Mouse (Mus musculus) heart, adult 11 months (tissue): ENCODE measurements around the gene Fthl17e.
"Not testable (repeated sequence)": the region's sequence is repeated elsewhere in the genome, so short reads cannot be mapped to it uniquely, and the experiment has no call there.

Experiments
- DNase-seq: peaks from one replicate; pipeline ENCODE4 v3.0.0; 2022

Fthl17e gene

DNA sequence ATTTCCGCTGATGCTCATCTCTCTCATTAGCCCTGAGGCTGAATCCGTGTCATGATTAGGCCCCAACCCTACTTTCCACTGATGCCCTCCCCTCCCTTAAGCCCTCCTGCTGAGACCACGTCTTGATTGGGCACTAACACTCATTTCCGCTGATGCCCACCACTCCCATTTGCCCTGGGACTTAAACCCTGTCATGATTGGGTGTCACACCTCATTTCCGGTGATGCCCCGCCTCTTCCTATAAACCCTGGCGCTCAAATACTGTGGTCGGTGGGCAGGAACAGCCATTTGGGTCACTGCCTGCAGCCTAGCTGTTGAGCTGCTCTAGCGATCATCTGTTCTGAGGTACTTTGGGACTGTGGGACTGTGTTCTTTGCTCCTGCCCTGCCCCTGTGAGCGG lies at the start of gene Fthl17e:
TSS of gene Fthl17e (plus strand) at position 301 of the 400 bp plus-strand sequence.
- DNase-seq = not testable (repeated sequence)

DNA sequence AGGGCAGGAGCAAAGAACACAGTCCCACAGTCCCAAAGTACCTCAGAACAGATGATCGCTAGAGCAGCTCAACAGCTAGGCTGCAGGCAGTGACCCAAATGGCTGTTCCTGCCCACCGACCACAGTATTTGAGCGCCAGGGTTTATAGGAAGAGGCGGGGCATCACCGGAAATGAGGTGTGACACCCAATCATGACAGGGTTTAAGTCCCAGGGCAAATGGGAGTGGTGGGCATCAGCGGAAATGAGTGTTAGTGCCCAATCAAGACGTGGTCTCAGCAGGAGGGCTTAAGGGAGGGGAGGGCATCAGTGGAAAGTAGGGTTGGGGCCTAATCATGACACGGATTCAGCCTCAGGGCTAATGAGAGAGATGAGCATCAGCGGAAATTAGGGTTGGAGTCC lies 46.6 kb upstream of the Fthl17e start, which contains the start of gene Fthl17d:
TSS of gene Fthl17d (minus strand) at position 101 of the 400 bp plus-strand sequence.
- not testable (repeated sequence) for DNase-seq

GRCm38 (mm10) chrX:9016079-9016478 lies 17.2 kb upstream of the Fthl17e start:
- DNase-seq = no peak

DNA sequence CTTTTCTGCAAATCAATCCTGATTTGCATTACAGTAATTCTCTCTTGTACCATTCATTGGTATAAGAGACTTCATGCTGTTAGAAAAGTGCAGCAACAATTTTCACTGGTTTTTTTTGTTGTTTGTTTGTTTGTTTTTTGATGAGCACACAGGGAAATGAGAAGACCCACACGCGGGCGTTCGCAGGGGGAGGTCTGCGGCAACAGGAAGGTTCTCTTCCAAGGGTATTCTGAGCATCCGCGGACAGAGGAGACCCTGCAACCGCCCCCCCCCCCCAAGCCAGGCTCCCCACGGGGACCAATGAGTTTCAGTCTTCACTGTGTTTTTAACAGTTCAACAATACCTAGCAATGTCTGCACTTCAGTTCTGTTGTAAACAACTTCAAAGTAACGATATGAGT lies 13.8 kb upstream of the Fthl17e start:
- no peak for DNase-seq

DNA sequence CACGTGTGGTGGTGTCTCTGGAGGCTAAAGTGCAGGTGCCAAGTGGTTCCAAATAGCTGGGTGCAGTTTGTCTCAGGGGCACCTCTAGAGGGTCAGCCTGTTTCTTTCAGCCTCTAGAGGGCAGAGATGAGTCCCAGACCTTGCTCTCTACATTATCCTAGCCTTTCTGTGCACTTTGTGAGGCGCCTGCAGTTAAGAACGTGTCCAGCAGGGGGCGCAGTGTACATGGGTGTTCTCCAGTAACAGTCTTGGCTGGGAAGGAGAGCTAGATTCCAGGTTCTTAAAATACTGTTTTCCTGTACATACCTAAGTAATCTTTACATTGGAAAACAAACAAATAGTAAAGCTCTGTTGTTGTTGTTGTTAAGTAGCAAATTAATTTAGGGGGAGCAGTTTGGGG lies 8.3 kb downstream of the Fthl17e start:
- peak; percentile 78 for DNase-seq

DNA sequence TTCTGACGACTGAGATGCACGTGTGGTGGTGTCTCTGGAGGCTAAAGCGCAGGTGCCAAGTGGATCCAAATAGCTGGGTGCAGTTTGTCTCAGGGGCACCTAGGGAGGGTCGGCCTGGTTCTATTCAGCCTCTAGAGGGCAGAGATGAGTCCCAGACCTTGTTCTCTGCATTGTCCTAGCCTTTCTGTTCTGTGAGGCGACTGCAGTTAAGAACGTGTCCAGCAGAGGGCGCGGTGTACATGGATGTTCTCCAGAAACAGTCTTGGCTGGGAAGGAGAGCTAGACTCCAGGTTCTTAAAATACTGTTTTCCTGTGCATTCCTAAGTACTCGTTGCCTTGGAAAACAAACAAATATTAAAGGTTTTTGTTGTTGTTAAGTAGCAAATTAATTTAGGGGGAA lies 27.7 kb downstream of the Fthl17e start:
- peak; percentile 90 for DNase-seq

GRCm38 (mm10) chrX:9062101-9062500 lies 28.8 kb downstream of the Fthl17e start:
- DNase-seq = peak; percentile 34

DNA sequence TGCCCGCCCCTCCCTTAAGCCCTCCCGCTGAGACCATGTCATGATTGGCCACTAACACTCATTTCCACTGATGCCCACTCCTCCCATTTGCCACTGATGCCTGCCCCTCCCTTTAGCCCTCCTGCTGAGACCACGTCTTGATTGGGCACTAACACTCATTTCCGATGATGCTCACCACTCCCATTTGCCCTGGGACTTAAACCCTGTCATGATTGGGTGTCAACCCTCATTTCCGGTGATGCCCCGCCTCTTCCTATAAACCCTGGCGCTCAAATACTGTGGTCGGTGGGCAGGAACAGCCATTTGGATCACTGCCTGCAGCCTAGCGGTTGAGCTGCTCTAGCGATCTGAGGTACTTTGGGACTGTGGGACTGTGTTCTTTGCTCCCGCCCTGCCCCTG lies 29.4 kb downstream of the Fthl17e start, which contains the start of gene Fthl17f:
TSS of gene Fthl17f (plus strand) at position 301 of the 400 bp plus-strand sequence.
- DNase-seq = peak; percentile 35

- peak; percentile 93 for DNase-seq
Observed at GRCm38 (mm10) chrX:9077699-9078098, 44.4 kb downstream of the Fthl17e start.
